Mouse (Mus musculus): ENCODE measurements around the gene Dusp2. TPM values are rescaled to one million over a fixed set of nuclear protein-coding genes. Genes with fewer than 3 reads are reported as not detected.

Dusp2 gene
- 2.2 and 11.6 TPM in 2 replicates for polyA plus RNA-seq (2012; rRNA removed; ENCODE audit: low replicate concordance)

GRCm38 (mm10) chr2:127335767-127336496 lies at the start of gene Dusp2:
Gene Dusp2 (plus strand): TSS chr2:127336159.

GRCm38 (mm10) chr2:127338416-127338815 lies 2.5 kb downstream of the Dusp2 start, which contains the start of gene Astl:
Gene Astl (plus strand): TSS chr2:127338639.

GRCm38 (mm10) chr2:127362459-127363281 lies 26.7 kb downstream of the Dusp2 start, which contains the start of gene Adra2b:
Gene Adra2b (plus strand): TSS chr2:127363208.

Other genes with a start within 250 kb of the Dusp2 start
- gene Ncaph, start 202.2 kb upstream of the Dusp2 start, polyA plus RNA-seq (2012; rRNA removed; ENCODE audit: low replicate concordance), result 1.7 and 4.4 TPM in 2 replicates
- gene Itpripl1, start 192.7 kb upstream of the Dusp2 start, polyA plus RNA-seq (2012; rRNA removed; ENCODE audit: low replicate concordance), result 19.0 and 24.2 TPM in 2 replicates
- gene 1810024B03Rik, start 127.9 kb upstream of the Dusp2 start, polyA plus RNA-seq (2012; rRNA removed; ENCODE audit: low replicate concordance), result 2.3 TPM in 2 replicates
- gene Snrnp200, start 127.8 kb upstream of the Dusp2 start, polyA plus RNA-seq (2012; rRNA removed; ENCODE audit: low replicate concordance), result 47.7 and 72.8 TPM in 2 replicates
- gene Ciao1, start 88.3 kb upstream of the Dusp2 start, polyA plus RNA-seq (2012; rRNA removed; ENCODE audit: low replicate concordance), result 79.4 and 82.5 TPM in 2 replicates
- 96.8 and 112 TPM in 2 replicates for gene Tmem127, start 88.3 kb upstream of the Dusp2 start, polyA plus RNA-seq (2012; rRNA removed; ENCODE audit: low replicate concordance)
- gene Stard7, start 65.9 kb upstream of the Dusp2 start, polyA plus RNA-seq (2012; rRNA removed; ENCODE audit: low replicate concordance), result 40.2 and 47.2 TPM in 2 replicates
- gene Astl, start 2.5 kb downstream of the Dusp2 start, polyA plus RNA-seq (2012; rRNA removed; ENCODE audit: low replicate concordance), result not detected in 2 replicates
- gene Adra2b, start 27.0 kb downstream of the Dusp2 start, polyA plus RNA-seq (2012; rRNA removed; ENCODE audit: low replicate concordance), result 0.41 and 0.66 TPM in 2 replicates
- gene Gpat2, start 89.0 kb downstream of the Dusp2 start, polyA plus RNA-seq (2012; rRNA removed; ENCODE audit: low replicate concordance), result 0.21 and 0.28 TPM in 2 replicates
- 30.8 and 43.2 TPM in 2 replicates for gene Fahd2a, start 108.4 kb downstream of the Dusp2 start, polyA plus RNA-seq (2012; rRNA removed; ENCODE audit: low replicate concordance)
- 2.6 and 16.0 TPM in 2 replicates for gene Kcnip3, start 185.9 kb downstream of the Dusp2 start, polyA plus RNA-seq (2012; rRNA removed; ENCODE audit: low replicate concordance)
- 0.10 and 1.6 TPM in 2 replicates for gene Prom2, start 205.3 kb downstream of the Dusp2 start, polyA plus RNA-seq (2012; rRNA removed; ENCODE audit: low replicate concordance)